Mouse (Mus musculus): ENCODE results near the gene Dennd4b. TPM values are rescaled to one million over a fixed set of nuclear protein-coding genes. Genes with fewer than 3 reads are reported as not detected.
"Not testable (repeated sequence)": the region's sequence is repeated elsewhere in the genome, so short reads cannot be mapped to it uniquely, and the experiment has no call there.

Dennd4b gene
- polyA plus RNA-seq, 1 experiment from 2014 or later: 4.0 TPM

DNA sequence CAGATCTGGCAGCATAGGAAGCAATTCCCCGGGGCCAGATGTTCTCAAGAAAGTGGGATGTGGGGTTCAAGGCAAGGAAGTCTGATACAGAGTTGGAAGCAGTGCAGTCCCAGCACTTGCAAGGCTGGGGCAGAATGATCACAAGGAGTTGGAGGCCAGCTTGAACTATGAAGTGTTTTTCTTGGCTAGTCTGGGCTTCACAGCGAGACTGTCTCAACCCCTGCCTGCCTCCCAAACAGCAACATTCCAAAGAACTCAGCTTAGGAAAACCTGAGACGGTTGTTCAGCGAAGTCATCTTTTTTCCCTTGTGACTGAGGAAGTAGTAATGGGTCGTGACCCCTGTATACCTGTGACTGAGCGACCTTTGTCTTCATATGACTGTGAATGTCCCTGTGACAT, 14.2 kb upstream of the Dennd4b start:
- 89% methylated on average over 6 of the region's 6 CpGs for WGBS
- peaks cover 18% of the 10 kb centered on the region for H3K4me1 ChIP-seq (ENCODE audit: control insufficient read depth, insufficient read depth, low read length)
- ATAC-seq (ENCODE audit: low FRiP score) (no peak), DNase-seq (ENCODE audit: low spot score, missing footprints) (peak; percentile 45)
- no peak overlapping the region for H3K27ac ChIP-seq (ENCODE audit: low read depth, low read length)
- peaks cover 8% of the 10 kb centered on the region for H3K36me3 ChIP-seq (ENCODE audit: control insufficient read depth, insufficient read depth, low read length)
- no peak overlapping the region for H3K9ac ChIP-seq (ENCODE audit: low read length)
- no peak overlapping the region for H3K4me3 ChIP-seq (ENCODE audit: low read depth, low read length)
- no peaks in the 10 kb centered on the region for H3K9me3 ChIP-seq (ENCODE audit: control insufficient read depth, low read length)
- no peaks in the 10 kb centered on the region for H3K27me3 ChIP-seq (ENCODE audit: control insufficient read depth, insufficient read depth, low read length)
- H3K4me2 ChIP-seq: no peak overlapping the region

DNA sequence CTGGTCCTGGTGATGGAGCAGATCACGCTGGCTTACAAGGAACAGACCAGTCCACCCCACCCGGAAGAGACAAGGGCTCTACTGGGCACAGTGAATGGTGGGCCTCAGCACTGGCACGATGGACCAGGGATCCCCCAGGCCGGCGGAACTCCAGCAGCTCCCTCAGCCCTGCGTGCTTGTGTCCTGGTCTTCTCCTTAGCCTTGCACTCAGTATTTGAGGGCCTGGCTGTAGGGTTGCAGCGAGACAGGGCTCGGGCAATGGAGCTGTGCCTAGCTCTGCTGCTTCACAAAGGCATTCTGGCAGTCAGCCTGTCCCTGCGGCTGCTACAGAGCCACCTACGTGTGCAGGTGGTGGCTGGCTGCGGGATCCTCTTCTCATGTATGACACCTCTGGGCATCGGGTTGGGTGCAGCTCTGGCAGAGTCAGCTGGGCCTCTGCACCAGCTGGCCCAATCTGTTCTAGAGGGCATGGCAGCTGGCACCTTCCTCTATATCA, 13.2 kb upstream of the Dennd4b start:
- DNase-seq (ENCODE audit: low spot score, missing footprints); ATAC-seq (ENCODE audit: low FRiP score); H3K27me3 ChIP-seq (ENCODE audit: control insufficient read depth, insufficient read depth, low read length); H3K27ac ChIP-seq (ENCODE audit: low read depth, low read length); H3K9ac ChIP-seq (ENCODE audit: low read length); H3K9me3 ChIP-seq (ENCODE audit: control insufficient read depth, low read length); H3K4me3 ChIP-seq (ENCODE audit: low read depth, low read length); H3K4me2 ChIP-seq; H3K36me3 ChIP-seq (ENCODE audit: control insufficient read depth, insufficient read depth, low read length): not testable (repeated sequence)
- peaks cover 18% of the 10 kb centered on the region for H3K4me1 ChIP-seq (ENCODE audit: control insufficient read depth, insufficient read depth, low read length)
- 95% methylated on average over 8 of the region's 12 CpGs for WGBS

DNA sequence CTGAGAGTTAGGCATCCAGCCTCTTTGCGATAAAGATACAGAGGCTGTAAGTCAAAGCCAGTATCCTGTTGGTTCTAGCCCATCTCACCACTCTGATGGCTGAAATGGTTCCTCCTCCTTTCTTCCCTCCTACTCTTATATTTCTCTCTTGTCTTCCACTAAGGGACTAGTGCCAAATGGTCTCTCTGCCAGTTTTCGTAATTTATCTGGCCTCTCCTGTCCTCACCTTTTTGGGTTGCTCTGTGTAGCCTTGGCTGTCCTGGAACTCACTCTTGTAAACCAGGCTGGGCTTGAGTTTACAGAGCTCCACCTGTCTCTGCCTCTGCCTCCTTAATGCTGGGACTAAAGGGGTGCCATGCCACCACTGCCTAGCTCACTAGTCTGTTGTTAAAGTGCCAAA, 12.3 kb upstream of the Dennd4b start:
- ATAC-seq (ENCODE audit: low FRiP score); DNase-seq (ENCODE audit: low spot score, missing footprints); H3K27me3 ChIP-seq (ENCODE audit: control insufficient read depth, insufficient read depth, low read length); H3K4me3 ChIP-seq (ENCODE audit: low read depth, low read length); H3K27ac ChIP-seq (ENCODE audit: low read depth, low read length); H3K4me2 ChIP-seq; H3K9ac ChIP-seq (ENCODE audit: low read length); H3K9me3 ChIP-seq (ENCODE audit: control insufficient read depth, low read length): not testable (repeated sequence)
- H3K4me1 ChIP-seq (ENCODE audit: control insufficient read depth, insufficient read depth, low read length): peaks cover 15% of the 10 kb centered on the region
- 89% methylated on average over 2 of the region's 2 CpGs for WGBS
- peaks cover 11% of the 10 kb centered on the region for H3K36me3 ChIP-seq (ENCODE audit: control insufficient read depth, insufficient read depth, low read length)

DNA sequence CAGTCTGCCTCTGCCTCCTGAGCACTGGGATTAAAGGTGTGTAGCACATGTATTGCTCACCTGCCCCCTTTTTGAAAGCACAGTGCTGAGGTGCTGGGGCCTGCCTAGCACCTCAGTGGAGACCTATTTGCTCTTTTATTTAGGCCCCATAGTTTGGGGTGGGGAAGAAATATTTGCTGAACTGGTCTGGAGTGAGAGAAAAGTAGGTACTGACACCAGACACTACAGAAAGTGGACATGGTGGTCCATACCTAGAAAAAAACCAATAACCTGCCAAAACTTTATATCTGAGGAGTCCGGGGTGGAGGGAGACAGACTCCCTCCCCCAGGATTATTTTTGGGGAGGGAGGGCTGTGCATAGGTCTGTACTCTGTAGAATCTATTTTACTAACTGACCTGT, 11.8 kb upstream of the Dennd4b start:
- not testable (repeated sequence) for H3K9ac ChIP-seq (ENCODE audit: low read length); H3K9me3 ChIP-seq (ENCODE audit: control insufficient read depth, low read length); DNase-seq (ENCODE audit: low spot score, missing footprints); ATAC-seq (ENCODE audit: low FRiP score); H3K4me3 ChIP-seq (ENCODE audit: low read depth, low read length); H3K27me3 ChIP-seq (ENCODE audit: control insufficient read depth, insufficient read depth, low read length); H3K4me2 ChIP-seq; H3K27ac ChIP-seq (ENCODE audit: low read depth, low read length)
- 100% methylated on average over 1 of the region's 1 CpGs for WGBS
- Histone ChIP-seq H3K36me3 (ENCODE audit: control insufficient read depth, insufficient read depth, low read length) (peaks cover 12% of the 10 kb centered on the region), H3K4me1 (ENCODE audit: control insufficient read depth, insufficient read depth, low read length) (peaks cover 14% of the 10 kb centered on the region)

DNA sequence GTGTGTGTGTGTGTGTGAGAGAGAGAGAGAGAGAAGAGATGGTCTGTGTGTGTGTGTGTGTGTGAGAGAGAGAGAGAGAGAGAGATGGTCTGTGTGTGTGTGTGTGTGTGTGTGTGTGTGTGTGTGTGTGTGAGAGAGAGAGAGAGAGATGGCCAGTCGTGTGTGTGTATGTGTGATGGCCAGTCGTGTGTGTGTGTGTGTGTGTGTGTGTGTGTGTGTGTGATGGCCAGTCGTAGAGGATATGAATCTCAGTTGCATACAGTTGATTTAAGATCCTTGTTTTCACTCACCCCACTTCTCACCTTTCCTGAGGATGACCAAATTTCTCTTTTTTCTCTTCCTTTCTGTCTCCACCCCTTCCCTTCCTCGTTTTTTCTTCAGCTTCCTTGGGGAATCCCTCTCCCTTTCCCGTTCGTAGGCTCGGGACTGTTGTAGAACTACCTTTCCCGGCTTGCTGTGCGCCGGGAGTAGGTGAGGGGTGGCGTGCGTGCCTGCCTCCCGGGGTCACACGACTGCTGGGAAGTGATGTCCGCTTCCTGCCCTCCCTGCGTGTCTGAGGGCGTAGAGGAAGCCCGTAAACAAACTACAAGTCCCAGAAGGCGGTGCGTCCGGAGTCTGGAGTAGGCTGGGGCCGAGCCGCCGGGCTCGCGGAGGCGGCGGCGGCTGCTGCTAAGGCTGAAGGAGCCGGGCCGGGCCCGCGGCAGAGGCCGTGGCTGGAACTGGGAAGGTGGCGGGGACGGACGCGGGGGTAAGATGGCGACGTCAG, 11.1 kb upstream of the Dennd4b start, which contains the start of gene Crtc2:
Crtc2 (plus strand) TSS at position 511 of the 766 bp plus-strand sequence.
- Histone ChIP-seq H3K4me2 (peak within 1 kb of the TSS; percentile 90), H3K36me3 (ENCODE audit: control insufficient read depth, insufficient read depth, low read length) (peaks cover 16% of the 10 kb centered on the region), H3K27me3 (ENCODE audit: control insufficient read depth, insufficient read depth, low read length) (no peaks in the 10 kb centered on the region), H3K9ac (ENCODE audit: low read length) (peak within 1 kb of the TSS; percentile 88), H3K27ac (ENCODE audit: low read depth, low read length) (peak within 1 kb of the TSS; percentile 78), H3K9me3 (ENCODE audit: control insufficient read depth, low read length) (no peaks in the 10 kb centered on the region), H3K4me3 (ENCODE audit: low read depth, low read length) (peak within 1 kb of the TSS; percentile 86), H3K4me1 (ENCODE audit: control insufficient read depth, insufficient read depth, low read length) (peaks cover 9% of the 10 kb centered on the region)
- DNase-seq (ENCODE audit: low spot score, missing footprints): peak; percentile 98
- peak; percentile 98 for ATAC-seq (ENCODE audit: low FRiP score)
- WGBS: 2% methylated on average over 39 of the region's 40 CpGs

DNA sequence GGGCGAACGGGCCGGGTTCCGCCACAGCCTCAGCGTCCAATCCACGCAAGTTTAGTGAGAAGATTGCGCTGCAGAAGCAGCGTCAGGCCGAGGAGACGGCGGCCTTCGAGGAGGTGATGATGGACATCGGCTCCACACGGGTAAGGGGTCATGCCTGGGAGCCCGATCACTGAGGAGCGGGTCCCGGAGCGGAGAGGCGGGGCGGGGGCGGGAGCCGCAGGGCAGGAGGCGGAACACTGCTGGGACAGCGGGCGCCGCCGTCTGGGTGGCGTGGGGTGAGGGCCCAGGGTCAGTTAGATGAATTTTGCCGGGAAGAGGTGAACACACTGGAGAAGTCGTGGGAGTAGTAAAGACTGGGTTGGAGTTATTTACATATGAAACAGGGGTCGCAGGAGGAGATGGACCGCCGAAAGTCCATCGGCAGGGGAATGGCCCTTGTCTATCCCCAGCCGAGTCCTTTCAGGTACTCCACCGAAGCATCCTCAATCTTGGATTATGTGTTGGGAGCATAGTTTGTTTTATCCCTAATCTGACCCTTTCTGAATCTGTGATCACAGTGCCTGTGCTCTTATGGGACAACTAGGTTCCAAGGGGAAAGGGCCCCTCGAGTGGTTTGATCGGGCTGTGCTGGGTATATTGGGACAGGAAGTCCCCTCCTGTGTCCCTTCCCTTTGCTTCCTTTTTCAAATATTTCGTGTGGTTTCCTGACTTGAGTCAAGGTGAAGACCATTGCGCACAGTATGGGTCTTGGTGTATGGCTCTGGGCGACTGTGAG, 10.4 kb upstream of the Dennd4b start:
- H3K9ac ChIP-seq (ENCODE audit: low read length): peak overlapping the region; percentile 88
- H3K9me3 ChIP-seq (ENCODE audit: control insufficient read depth, low read length): no peaks in the 10 kb centered on the region
- no peaks in the 10 kb centered on the region for H3K27me3 ChIP-seq (ENCODE audit: control insufficient read depth, insufficient read depth, low read length)
- H3K4me1 ChIP-seq (ENCODE audit: control insufficient read depth, insufficient read depth, low read length): peaks cover 8% of the 10 kb centered on the region
- peak overlapping the region; percentile 86 for H3K4me3 ChIP-seq (ENCODE audit: low read depth, low read length)
- ATAC-seq (ENCODE audit: low FRiP score): peak; percentile 82
- DNase-seq (ENCODE audit: low spot score, missing footprints): peak; percentile 94
- under 1% methylated on average over 41 of the region's 41 CpGs for WGBS
- peaks cover 22% of the 10 kb centered on the region for H3K36me3 ChIP-seq (ENCODE audit: control insufficient read depth, insufficient read depth, low read length)
- peak overlapping the region; percentile 78 for H3K27ac ChIP-seq (ENCODE audit: low read depth, low read length)
- H3K4me2 ChIP-seq: peak overlapping the region; percentile 90

DNA sequence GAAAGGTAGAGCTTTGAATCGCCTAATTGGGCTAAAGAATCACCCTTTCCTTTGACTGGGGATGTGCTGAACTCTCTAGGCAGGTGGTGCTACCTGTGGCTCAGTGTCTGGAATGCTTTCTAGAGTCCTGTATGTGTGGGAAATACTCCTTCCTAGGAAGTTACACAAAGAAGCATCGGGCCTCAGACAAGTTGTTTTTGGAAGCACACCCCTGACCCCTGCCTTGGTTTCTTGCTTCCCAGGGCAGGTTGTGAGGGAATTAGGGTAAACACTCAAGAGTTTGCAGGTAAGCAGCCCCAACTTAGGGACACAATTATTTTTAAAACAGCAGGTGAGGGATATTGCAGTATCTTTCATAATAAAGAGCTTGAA, 9.8 kb upstream of the Dennd4b start:
- no peaks in the 10 kb centered on the region for H3K27me3 ChIP-seq (ENCODE audit: control insufficient read depth, insufficient read depth, low read length)
- peaks cover 8% of the 10 kb centered on the region for H3K4me1 ChIP-seq (ENCODE audit: control insufficient read depth, insufficient read depth, low read length)
- ATAC-seq (ENCODE audit: low FRiP score) (no peak), DNase-seq (ENCODE audit: low spot score, missing footprints) (no peak)
- peak overlapping the region; percentile 90 for H3K4me2 ChIP-seq
- H3K4me3 ChIP-seq (ENCODE audit: low read depth, low read length): peak overlapping the region; percentile 86
- 27% methylated on average over 2 of the region's 2 CpGs for WGBS
- peak overlapping the region; percentile 88 for H3K9ac ChIP-seq (ENCODE audit: low read length)
- H3K9me3 ChIP-seq (ENCODE audit: control insufficient read depth, low read length): no peaks in the 10 kb centered on the region
- H3K36me3 ChIP-seq (ENCODE audit: control insufficient read depth, insufficient read depth, low read length): peaks cover 22% of the 10 kb centered on the region
- H3K27ac ChIP-seq (ENCODE audit: low read depth, low read length): no peak overlapping the region

DNA sequence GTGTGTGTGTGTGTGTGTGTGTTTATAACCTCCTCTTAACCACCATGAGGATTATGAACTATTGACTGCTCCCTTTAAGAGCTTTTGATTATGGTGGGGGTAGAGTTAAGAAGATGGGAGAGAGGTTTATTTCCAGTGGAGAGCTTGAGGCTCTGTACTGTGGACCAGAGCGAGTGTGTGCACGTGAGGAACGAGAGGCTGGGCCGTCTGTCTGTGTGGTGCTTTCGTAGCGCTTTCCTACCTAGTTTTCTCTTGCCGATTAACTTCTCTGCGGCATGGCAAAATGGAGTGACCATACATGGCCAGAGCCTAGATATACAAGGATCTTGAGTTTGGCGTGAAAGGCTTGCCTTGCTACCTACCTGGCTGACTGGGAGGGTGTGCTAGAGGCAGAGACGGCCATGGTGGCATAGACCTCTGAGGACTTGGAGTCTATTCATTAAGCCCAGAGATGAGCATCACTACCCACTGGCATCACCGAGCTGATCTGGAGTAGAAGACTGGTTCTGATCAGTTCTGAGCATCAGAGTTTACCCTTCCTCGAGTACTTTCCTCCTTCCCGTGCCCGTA, 9.1 kb upstream of the Dennd4b start:
- H3K4me2 ChIP-seq: peak overlapping the region; percentile 90
- H3K9ac ChIP-seq (ENCODE audit: low read length): no peak overlapping the region
- H3K27me3 ChIP-seq (ENCODE audit: control insufficient read depth, insufficient read depth, low read length): no peaks in the 10 kb centered on the region
- no peak overlapping the region for H3K27ac ChIP-seq (ENCODE audit: low read depth, low read length)
- H3K4me1 ChIP-seq (ENCODE audit: control insufficient read depth, insufficient read depth, low read length): peaks cover 8% of the 10 kb centered on the region
- 93% methylated on average over 14 of the region's 14 CpGs for WGBS
- no peaks in the 10 kb centered on the region for H3K9me3 ChIP-seq (ENCODE audit: control insufficient read depth, low read length)
- H3K4me3 ChIP-seq (ENCODE audit: low read depth, low read length): no peak overlapping the region
- peaks cover 21% of the 10 kb centered on the region for H3K36me3 ChIP-seq (ENCODE audit: control insufficient read depth, insufficient read depth, low read length)
- ATAC-seq (ENCODE audit: low FRiP score) (no peak), DNase-seq (ENCODE audit: low spot score, missing footprints) (peak; percentile 26)

All from midbrain, embryonic 11.5 days (tissue).